Mouse (Mus musculus) megakaryocyte, embryonic 14.5 days (primary cell): Measurements from ENCODE around the gene Bach2. TPM values are rescaled to one million over a fixed set of nuclear protein-coding genes. Genes with fewer than 3 reads are reported as not detected.

Source experiments
- H3K27me3 ChIP-seq: replicated peaks from 2 replicates; pipeline ENCODE3; 2012; ENCODE audit warnings: inconsistent platforms
- H3K36me3 ChIP-seq: replicated peaks from 2 replicates; pipeline ENCODE3; 2012; ENCODE audit warnings: low read length, inconsistent platforms, mixed read lengths
- H3K4me1 ChIP-seq: 2 replicates; pipeline ENCODE4 v1.6.1; 2012; ENCODE audit warnings: inconsistent platforms
- H3K4me3 ChIP-seq: replicated peaks from 2 replicates; pipeline ENCODE3; 2012; ENCODE audit warnings: moderate library complexity, mild to moderate bottlenecking, inconsistent platforms
- H3K9me3 ChIP-seq: 2 replicates; pipeline ENCODE4 v1.6.1; 2012; ENCODE audit warnings: inconsistent platforms
- FLI1 ChIP-seq: IDR thresholded peaks from 2 replicates; pipeline ENCODE4 v1.6.1; 2012; ENCODE audit warnings: low read length, inconsistent platforms, mixed read lengths
- GATA1 ChIP-seq: IDR thresholded peaks from 3 replicates; pipeline ENCODE4 v1.6.1; 2012; ENCODE audit warnings: mixed read lengths, low read length, inconsistent platforms, borderline replicate concordance
- polyA plus RNA-seq: library from polyadenylated mRNA; stranded (reverse); fragments of >175 nt; gene quantifications from 2 replicates; pipeline ENCODE4 v1.2.3, GENCODE M21; 2012; ENCODE audit warnings: low replicate concordance; ENCODE audit not compliant: insufficient read depth

Bach2 gene
- polyA plus RNA-seq, 1 experiment: 0.27 TPM

GRCm38 (mm10) chr4:32562319-32563115 is 323.9 kb downstream of the Bach2 start:
- no peak overlapping the region for H3K4me3 ChIP-seq

DNA sequence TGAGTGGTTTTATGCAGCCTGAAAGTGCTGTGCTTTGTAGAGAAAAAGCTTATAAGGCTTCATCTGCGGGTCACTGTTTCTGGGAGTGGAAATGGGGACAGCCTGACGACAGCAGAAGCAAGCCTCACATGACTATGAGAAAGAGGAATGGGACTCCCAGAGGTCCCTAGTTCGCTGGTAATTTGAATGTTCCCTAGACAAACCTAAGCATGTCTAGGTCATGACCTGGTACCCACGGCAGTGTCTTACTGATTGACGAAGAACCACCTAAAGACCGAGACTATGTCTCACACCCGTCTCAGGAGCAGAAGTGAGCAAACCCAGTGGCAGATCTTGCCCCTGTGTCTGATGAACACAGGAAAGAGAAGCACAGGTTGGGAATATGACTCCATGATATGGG is 325.8 kb downstream of the Bach2 start:
- H3K36me3 ChIP-seq: no peaks in the 10 kb centered on the region
- 0 out of 2 replicates have a peak, but pooled peaks cover 2% of the 10 kb centered on the region for H3K9me3 ChIP-seq
- TF ChIP-seq GATA1 (no peak), FLI1 (no peak)
- peaks cover 27% of the 10 kb centered on the region for H3K4me1 ChIP-seq
- no peak overlapping the region for H3K4me3 ChIP-seq
- peaks cover 31% of the 10 kb centered on the region for H3K27me3 ChIP-seq

More at GRCm38 (mm10) chr4:32562319-32563115, 323.9 kb downstream of the Bach2 start:
- H3K9me3 ChIP-seq: 0 out of 2 replicates have a peak, but pooled peaks cover 2% of the 10 kb centered on the region
- H3K27me3 ChIP-seq: peaks cover 27% of the 10 kb centered on the region
- no peaks in the 10 kb centered on the region for H3K36me3 ChIP-seq
- peaks cover 27% of the 10 kb centered on the region for H3K4me1 ChIP-seq
- TF ChIP-seq FLI1 (no peak), GATA1 (no peak)

- Histone ChIP-seq H3K27me3 (peaks cover 34% of the 10 kb centered on the region), H3K36me3 (no peaks in the 10 kb centered on the region), H3K4me3 (peak overlapping the region; percentile 2), H3K4me1 (peaks cover 31% of the 10 kb centered on the region), H3K9me3 (0 out of 2 replicates have a peak, but pooled peaks cover 2% of the 10 kb centered on the region)
- TF ChIP-seq FLI1 (no peak), GATA1 (no peak)
Observed at GRCm38 (mm10) chr4:32564918-32565317, 326.3 kb downstream of the Bach2 start.

DNA sequence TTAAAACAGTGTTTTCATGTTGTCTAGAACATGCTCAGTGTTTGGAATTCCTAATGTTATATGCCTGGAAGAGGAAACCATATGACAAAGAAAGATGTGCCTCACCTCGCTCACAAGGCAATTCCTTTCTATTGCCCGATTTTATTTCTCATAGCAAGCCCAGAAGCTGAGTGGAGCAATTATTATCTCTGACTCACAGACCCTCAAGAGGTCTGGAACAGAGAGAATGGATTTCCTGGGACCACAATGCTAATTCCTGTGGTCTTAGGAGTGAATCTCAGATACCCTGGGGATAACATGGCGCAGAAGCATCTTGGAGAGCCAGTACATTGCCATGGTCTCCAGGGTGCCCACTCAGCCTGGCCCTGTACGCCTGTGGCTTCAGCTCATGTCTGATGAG is 330.4 kb downstream of the Bach2 start:
- H3K36me3 ChIP-seq: no peaks in the 10 kb centered on the region
- TF ChIP-seq FLI1 (no peak), GATA1 (no peak)
- peaks cover 26% of the 10 kb centered on the region for H3K27me3 ChIP-seq
- 0 out of 2 replicates have a peak, but pooled peaks cover 2% of the 10 kb centered on the region for H3K9me3 ChIP-seq
- peaks cover 18% of the 10 kb centered on the region for H3K4me1 ChIP-seq
- H3K4me3 ChIP-seq: no peak overlapping the region

- no peak for TF ChIP-seq GATA1
- no peak for TF ChIP-seq FLI1
- Histone ChIP-seq H3K36me3 (no peaks in the 10 kb centered on the region), H3K27me3 (peaks cover 20% of the 10 kb centered on the region), H3K4me3 (no peak overlapping the region), H3K4me1 (peaks cover 17% of the 10 kb centered on the region), H3K9me3 (0 out of 2 replicates have a peak, but pooled peaks cover 2% of the 10 kb centered on the region)
Observed at GRCm38 (mm10) chr4:32569995-32570938, 331.7 kb downstream of the Bach2 start.

DNA sequence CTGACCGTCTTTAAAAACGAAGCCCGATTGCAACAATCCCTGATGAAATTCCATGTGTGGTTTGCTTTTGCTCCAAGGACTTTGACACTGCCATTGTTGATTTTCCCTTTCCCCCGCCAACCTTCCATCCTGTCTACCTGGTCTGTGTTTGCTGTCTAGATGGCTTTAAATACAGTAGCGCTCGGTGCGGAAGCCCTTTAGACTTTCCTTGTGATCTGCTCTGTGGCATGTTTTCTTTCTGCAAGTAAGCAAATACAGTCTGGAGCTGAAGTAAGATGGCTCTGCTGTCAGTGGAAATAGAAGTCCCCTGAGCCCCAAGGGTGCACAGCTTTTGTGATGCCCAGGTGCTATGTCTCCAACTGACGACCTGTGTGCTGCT is 332.3 kb downstream of the Bach2 start:
- 0 out of 2 replicates have a peak, but pooled peaks cover 2% of the 10 kb centered on the region for H3K9me3 ChIP-seq
- H3K4me1 ChIP-seq: peaks cover 18% of the 10 kb centered on the region
- no peak for TF ChIP-seq FLI1
- no peak overlapping the region for H3K4me3 ChIP-seq
- peaks cover 20% of the 10 kb centered on the region for H3K27me3 ChIP-seq
- no peaks in the 10 kb centered on the region for H3K36me3 ChIP-seq

- Histone ChIP-seq H3K9me3 (0 out of 2 replicates have a peak, but pooled peaks cover 2% of the 10 kb centered on the region), H3K36me3 (no peaks in the 10 kb centered on the region), H3K27me3 (peaks cover 20% of the 10 kb centered on the region), H3K4me1 (peaks cover 18% of the 10 kb centered on the region), H3K4me3 (no peak overlapping the region)
- TF ChIP-seq FLI1: no peak
Observed at GRCm38 (mm10) chr4:32571441-32571840, 332.8 kb downstream of the Bach2 start.

DNA sequence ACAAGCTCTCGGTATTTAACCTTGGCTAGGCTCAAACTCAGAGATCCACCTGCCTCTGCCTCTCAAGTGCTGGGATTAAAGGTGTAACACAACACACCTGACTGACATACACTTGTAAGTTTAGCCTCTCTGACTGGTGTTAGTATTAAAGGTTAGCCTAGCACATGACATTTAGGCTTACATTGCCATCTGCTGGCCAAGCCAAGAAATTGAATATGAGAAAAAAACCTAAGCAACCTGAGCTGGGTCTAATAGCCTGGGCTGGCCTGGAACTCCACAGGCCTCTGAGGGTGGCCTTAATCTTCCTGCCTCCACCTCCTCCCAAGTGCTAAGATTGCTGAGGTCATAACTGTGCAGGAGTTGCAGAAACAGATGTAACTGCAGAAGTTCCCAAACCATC is 333.5 kb downstream of the Bach2 start:
- H3K9me3 ChIP-seq: no peaks in the 10 kb centered on the region
- H3K4me3 ChIP-seq: no peak overlapping the region
- H3K36me3 ChIP-seq: no peaks in the 10 kb centered on the region
- H3K27me3 ChIP-seq: peaks cover 19% of the 10 kb centered on the region
- no peak for TF ChIP-seq GATA1
- no peak for TF ChIP-seq FLI1
- H3K4me1 ChIP-seq: peaks cover 18% of the 10 kb centered on the region

DNA sequence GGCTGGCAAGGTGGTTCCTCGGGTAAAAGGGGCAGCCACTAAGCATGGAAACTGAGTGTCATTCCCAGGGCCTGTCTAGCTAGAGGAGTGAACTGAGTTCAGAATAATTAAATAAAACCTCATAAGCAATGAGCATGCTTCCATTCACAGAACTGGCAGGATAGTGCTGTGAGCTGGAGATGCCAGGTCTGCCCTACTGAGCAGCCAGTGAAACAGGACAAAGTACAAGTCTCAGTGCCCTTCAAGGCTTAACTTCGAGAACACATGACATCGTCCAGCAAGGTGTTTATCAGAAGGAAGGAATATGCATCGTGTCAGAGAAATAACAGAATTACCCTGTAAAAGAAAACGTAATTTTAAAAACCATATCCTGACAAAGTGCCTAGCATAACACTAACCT is 335.0 kb downstream of the Bach2 start:
- Histone ChIP-seq H3K4me1 (peaks cover 18% of the 10 kb centered on the region), H3K4me3 (no peak overlapping the region), H3K36me3 (no peaks in the 10 kb centered on the region), H3K27me3 (peaks cover 19% of the 10 kb centered on the region), H3K9me3 (no peaks in the 10 kb centered on the region)
- no peak for TF ChIP-seq GATA1
- TF ChIP-seq FLI1: no peak

- H3K4me3 ChIP-seq: no peak overlapping the region
- TF ChIP-seq GATA1 (no peak), FLI1 (no peak)
- H3K36me3 ChIP-seq: no peaks in the 10 kb centered on the region
- peaks cover 15% of the 10 kb centered on the region for H3K27me3 ChIP-seq
- H3K4me1 ChIP-seq: peaks cover 16% of the 10 kb centered on the region
- H3K9me3 ChIP-seq: no peaks in the 10 kb centered on the region
Observed at GRCm38 (mm10) chr4:32574604-32575003, 336.0 kb downstream of the Bach2 start.
